In the genomic region with DNA sequence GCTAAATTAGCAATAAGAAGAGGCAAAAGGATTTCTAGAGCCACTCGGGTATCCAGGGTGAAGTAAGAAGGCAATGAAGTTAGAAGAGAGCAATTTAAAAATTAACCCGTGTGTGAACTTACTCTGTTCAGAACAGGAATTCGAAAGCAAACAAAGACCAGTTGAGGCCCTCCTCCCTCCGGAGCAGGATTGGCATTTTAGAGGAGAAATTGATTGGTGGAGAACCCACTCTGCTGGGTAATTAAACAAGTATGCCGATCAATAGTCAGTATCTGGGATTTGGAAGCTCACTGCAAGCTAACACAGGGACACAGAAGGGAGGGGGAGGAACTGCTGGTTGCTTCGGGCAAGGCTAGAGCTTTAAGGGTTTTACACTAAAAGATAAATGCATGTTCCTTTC, we compare ENCODE assay signal across 8 mouse cellular contexts.
A peak's percentile ranks its signal among the peaks of the same experiment; 100 is the strongest.
DNase-seq lines count a peak whose midpoint lies in the region; ATAC-seq and TF ChIP-seq lines count a peak whose summit lies in the region.

No protein-coding gene starts in this region.

- H3K27me3 ChIP-seq in lung, embryonic 15.5 days: no peaks in the 10 kb centered on the region
- H3K27me3 ChIP-seq in intestine, embryonic 15.5 days (replicated peaks): no peaks in the 10 kb centered on the region
- no peaks in the 10 kb centered on the region for H3K27me3 ChIP-seq in liver, embryonic 13.5 days
- no peaks in the 10 kb centered on the region for H3K27me3 ChIP-seq in stomach, postnatal 0 days (ENCODE audit: control insufficient read depth, insufficient read depth, low read length)

- H3K4me2 ChIP-seq in lung, embryonic 15.5 days: no peak overlapping the region
- peak overlapping the region; percentile 30; the same call in 1 of the 2 replicates for H3K4me2 ChIP-seq in intestine, embryonic 15.5 days (replicated peaks)
- H3K4me2 ChIP-seq in liver, embryonic 13.5 days: no peak overlapping the region
- H3K4me2 ChIP-seq in stomach, postnatal 0 days (replicated peaks; ENCODE audit: low read depth): 0 out of 2 replicates have a peak overlapping the region, but pooled peaks have one; percentile 17

- no peak overlapping the region for H3K9ac ChIP-seq in lung, embryonic 15.5 days
- H3K9ac ChIP-seq in intestine, embryonic 15.5 days: no peak overlapping the region
- no peak overlapping the region for H3K9ac ChIP-seq in liver, embryonic 13.5 days
- no peak overlapping the region for H3K9ac ChIP-seq in stomach, postnatal 0 days (ENCODE audit: low read length)

- WGBS in lung, embryonic 15.5 days: 25% methylated on average over 6 of the region's 6 CpGs
- WGBS in intestine, embryonic 15.5 days: 29% methylated on average over 6 of the region's 6 CpGs
- WGBS in liver, embryonic 13.5 days (ENCODE audit: insufficient replicate concordance): 59% methylated on average over 6 of the region's 6 CpGs
- WGBS in stomach, postnatal 0 days: 24% methylated on average over 6 of the region's 6 CpGs

- TF ChIP-seq CTCF in stomach, postnatal 0 days (IDR thresholded peaks at IDR 0.05; ENCODE audit: low read depth): no peak

- peaks cover 21% of the 10 kb centered on the region for H3K4me1 ChIP-seq in lung, embryonic 15.5 days
- peaks cover 7% of the 10 kb centered on the region; the same call in 1 of the 2 replicates for H3K4me1 ChIP-seq in intestine, embryonic 15.5 days (replicated peaks)
- no peaks in the 10 kb centered on the region; the same call in 1 of the 2 replicates for H3K4me1 ChIP-seq in liver, embryonic 13.5 days (replicated peaks)
- H3K4me1 ChIP-seq in stomach, postnatal 0 days (replicated peaks; ENCODE audit: control insufficient read depth, insufficient read depth): no peaks in the 10 kb centered on the region

- no peak for TF ChIP-seq EP300 in stomach, postnatal 0 days (optimal IDR thresholded peaks at IDR 0.05)

- no peak for DNase-seq in lung, postnatal 36 days
- DNase-seq in liver, embryonic 13.5 days: no peak
- no peak for DNase-seq in stomach, postnatal 0 days (ENCODE audit: low spot score)
- no peak for DNase-seq in right cerebral cortex, postnatal 36 days (ENCODE audit: low spot score in 2 of 2)
- DNase-seq in lung, postnatal 14 days: no peak

- H3K36me3 ChIP-seq in lung, embryonic 15.5 days: no peaks in the 10 kb centered on the region
- H3K36me3 ChIP-seq in intestine, embryonic 15.5 days: no peaks in the 10 kb centered on the region
- no peaks in the 10 kb centered on the region for H3K36me3 ChIP-seq in liver, embryonic 13.5 days
- H3K36me3 ChIP-seq in stomach, postnatal 0 days (ENCODE audit: control insufficient read depth, insufficient read depth, low read length): no peaks in the 10 kb centered on the region

- H3K4me3 ChIP-seq in lung, embryonic 15.5 days: no peak overlapping the region
- no peak overlapping the region for H3K4me3 ChIP-seq in intestine, embryonic 15.5 days (replicated peaks)
- no peak overlapping the region for H3K4me3 ChIP-seq in liver, embryonic 13.5 days (replicated peaks)
- H3K4me3 ChIP-seq in stomach, postnatal 0 days (ENCODE audit: low read depth, low read length): no peak overlapping the region

- H3K9me3 ChIP-seq in lung, embryonic 15.5 days: no peaks in the 10 kb centered on the region
- no peaks in the 10 kb centered on the region for H3K9me3 ChIP-seq in intestine, embryonic 15.5 days
- H3K9me3 ChIP-seq in liver, embryonic 13.5 days (replicated peaks): no peaks in the 10 kb centered on the region
- no peaks in the 10 kb centered on the region for H3K9me3 ChIP-seq in stomach, postnatal 0 days (ENCODE audit: control insufficient read depth, low read length)

- ATAC-seq in lung, embryonic 15.5 days (ENCODE audit: borderline replicate concordance, extremely low read depth, low FRiP score, low TSS enrichment): peak; percentile 68; the same call in 1 of the 2 replicates
- peak; percentile 84 for ATAC-seq in intestine, embryonic 15.5 days
- peak; percentile 82 for ATAC-seq in liver, embryonic 13.5 days (ENCODE audit: low read depth)
- no peak for ATAC-seq in stomach, postnatal 0 days (ENCODE audit: low FRiP score, low TSS enrichment)
- no peak for ATAC-seq in CD4-positive, CD25-positive, alpha-beta regulatory T cell, adult 4 months

- H3K27ac ChIP-seq in lung, embryonic 15.5 days: peak overlapping the region; percentile 68
- peak overlapping the region; percentile 61 for H3K27ac ChIP-seq in intestine, embryonic 15.5 days
- no peak overlapping the region for H3K27ac ChIP-seq in liver, embryonic 13.5 days
- peak overlapping the region; percentile 74 for H3K27ac ChIP-seq in stomach, postnatal 0 days (replicated peaks)

Comparison
In these comparisons a context has a peak if more than half of its experiments do, and no peak if none do; other contexts are left out.
1. ATAC-seq: peak in lung, embryonic 15.5 days (single experiment), intestine, embryonic 15.5 days (single experiment) and liver, embryonic 13.5 days (single experiment); none in stomach, postnatal 0 days (single experiment) and CD4-positive, CD25-positive, alpha-beta regulatory T cell, adult 4 months (single experiment).
2. H3K4me2 ChIP-seq: peak in intestine, embryonic 15.5 days (single experiment) and stomach, postnatal 0 days (single experiment); none in lung, embryonic 15.5 days (single experiment) and liver, embryonic 13.5 days (single experiment).